Mouse (Mus musculus) liver, embryonic 16.5 days (tissue): ENCODE data around the gene Myl10. TPM values are rescaled to one million over a fixed set of nuclear protein-coding genes. Genes with fewer than 3 reads are reported as not detected.

Experiments
- ATAC-seq: fragments of 200-750 bp; cut with Nextera tagmentation; 2 replicates; pipeline ENCODE4 v1.8.0; 2017; ENCODE audit warnings: low read depth, mild to moderate bottlenecking, moderate number of reproducible peaks, moderate library complexity
- H3K27ac ChIP-seq: fragments of 300-500 bp; sonication (generic); 2 replicates; pipeline ENCODE4 v1.5.1; 2014; ENCODE audit warnings: mild to moderate bottlenecking, low read length
- H3K27me3 ChIP-seq: fragments of 300-500 bp; sonication (generic); 2 replicates; pipeline ENCODE4 v1.6.1; 2014; ENCODE audit warnings: low read depth, low read length, mixed read lengths; ENCODE audit not compliant: control insufficient read depth, insufficient read depth
- H3K36me3 ChIP-seq: fragments of 300-500 bp; sonication (generic); 2 replicates; pipeline ENCODE4 v1.6.1; 2014; ENCODE audit warnings: mild to moderate bottlenecking; ENCODE audit not compliant: control insufficient read depth, insufficient read depth
- H3K4me1 ChIP-seq: fragments of 300-500 bp; sonication (generic); 2 replicates; pipeline ENCODE4 v1.6.1; 2014; ENCODE audit warnings: low read depth, low read length, mixed read lengths; ENCODE audit not compliant: control insufficient read depth
- H3K4me2 ChIP-seq: fragments of 300-500 bp; sonication (generic); 2 replicates; pipeline ENCODE4 v1.6.1; 2014; ENCODE audit warnings: low read depth, low read length, mixed read lengths
- H3K4me3 ChIP-seq: fragments of 300-500 bp; sonication (generic); 2 replicates; pipeline ENCODE4 v1.5.1; 2014; ENCODE audit warnings: low read depth, mild to moderate bottlenecking, low read length
- H3K9ac ChIP-seq: fragments of 300-500 bp; sonication (generic); 2 replicates; pipeline ENCODE4 v1.6.1; 2014; ENCODE audit warnings: low read depth, low read length
- H3K9me3 ChIP-seq: fragments of 300-500 bp; sonication (generic); replicated peaks from 2 replicates; pipeline ENCODE4 v1.6.1; 2016; ENCODE audit warnings: low read length; ENCODE audit not compliant: control insufficient read depth
- WGBS: fragments of 180-500 bp; shearing (Covaris S2); extraction: QIAGEN DNeasy Blood & Tissue Kit; methylation state at CpG from one replicate; pipeline ENCODE4 v1.1.7; 2014; ENCODE audit not compliant: insufficient replicate concordance; 5-methylcytosine and 5-hydroxymethylcytosine counted together
- polyA plus RNA-seq: library from polyadenylated mRNA; unstranded; fragments of >200 nt; fragmentation: Nextera tagmentation; extraction: Ambion mirVana; gene quantifications from 2 replicates; pipeline ENCODE4 v1.2.1, GENCODE M21; 2015

Myl10 gene
- polyA plus RNA-seq, 1 experiment from 2014 or later = not detected

GRCm38 (mm10) chr5:136664497-136664896, 28.4 kb upstream of the Myl10 start:
- ATAC-seq = no peak
- Histone ChIP-seq H3K36me3 (no peaks in the 10 kb centered on the region), H3K27ac (no peak overlapping the region), H3K9ac (no peak overlapping the region), H3K4me3 (no peak overlapping the region), H3K4me2 (no peak overlapping the region), H3K9me3 (no peaks in the 10 kb centered on the region), H3K4me1 (no peaks in the 10 kb centered on the region), H3K27me3 (no peaks in the 10 kb centered on the region)
- 3% methylated on average over 9 of the region's 9 CpGs for WGBS

GRCm38 (mm10) chr5:136676315-136677030, 16.5 kb upstream of the Myl10 start:
- no peak for ATAC-seq
- Histone ChIP-seq H3K36me3 (no peaks in the 10 kb centered on the region), H3K27me3 (no peaks in the 10 kb centered on the region), H3K9ac (no peak overlapping the region), H3K4me2 (no peak overlapping the region), H3K27ac (no peak overlapping the region), H3K4me1 (no peaks in the 10 kb centered on the region), H3K4me3 (no peak overlapping the region), H3K9me3 (no peaks in the 10 kb centered on the region)
- 74% methylated on average over 18 of the region's 18 CpGs for WGBS

- no peak overlapping the region for H3K4me2 ChIP-seq
- no peak for ATAC-seq
- 48% methylated on average over 6 of the region's 6 CpGs for WGBS
- H3K36me3 ChIP-seq = no peaks in the 10 kb centered on the region
- H3K27ac ChIP-seq = no peak overlapping the region
- H3K27me3 ChIP-seq = no peaks in the 10 kb centered on the region
- H3K9ac ChIP-seq = no peak overlapping the region
- H3K9me3 ChIP-seq = no peaks in the 10 kb centered on the region
- no peaks in the 10 kb centered on the region for H3K4me1 ChIP-seq
- no peak overlapping the region for H3K4me3 ChIP-seq
These were observed 14.1 kb upstream of the Myl10 start for GRCm38 (mm10) chr5:136678840-136679348.

- WGBS = 61% methylated on average over 4 of the region's 4 CpGs
- Histone ChIP-seq H3K36me3 (no peaks in the 10 kb centered on the region), H3K27ac (no peak overlapping the region), H3K4me2 (no peak overlapping the region), H3K9me3 (no peaks in the 10 kb centered on the region), H3K4me1 (no peaks in the 10 kb centered on the region), H3K9ac (no peak overlapping the region), H3K4me3 (no peak overlapping the region), H3K27me3 (no peaks in the 10 kb centered on the region)
- ATAC-seq = no peak
These were observed 6.6 kb upstream of the Myl10 start for GRCm38 (mm10) chr5:136686349-136686748.

- H3K36me3 ChIP-seq = no peaks in the 10 kb centered on the region
- 64% methylated on average over 7 of the region's 7 CpGs for WGBS
- H3K4me1 ChIP-seq = no peaks in the 10 kb centered on the region
- H3K27ac ChIP-seq = no peak overlapping the region
- no peaks in the 10 kb centered on the region for H3K27me3 ChIP-seq
- H3K4me3 ChIP-seq = no peak overlapping the region
- H3K4me2 ChIP-seq = no peak overlapping the region
- no peaks in the 10 kb centered on the region for H3K9me3 ChIP-seq
- no peak overlapping the region for H3K9ac ChIP-seq
- ATAC-seq = no peak
These were observed 5.4 kb upstream of the Myl10 start for GRCm38 (mm10) chr5:136687561-136687960.

GRCm38 (mm10) chr5:136688841-136689240, 4.1 kb upstream of the Myl10 start:
- Histone ChIP-seq H3K4me2 (no peak overlapping the region), H3K36me3 (no peaks in the 10 kb centered on the region), H3K4me1 (no peaks in the 10 kb centered on the region), H3K27me3 (no peaks in the 10 kb centered on the region), H3K4me3 (no peak overlapping the region), H3K9me3 (no peaks in the 10 kb centered on the region), H3K9ac (no peak overlapping the region), H3K27ac (no peak overlapping the region)
- ATAC-seq = no peak
- WGBS = 38% methylated on average over 6 of the region's 6 CpGs

- no peak for ATAC-seq
- no peaks in the 10 kb centered on the region for H3K27me3 ChIP-seq
These were observed 1.8 kb upstream of the Myl10 start for GRCm38 (mm10) chr5:136691170-136691569.

GRCm38 (mm10) chr5:136693418-136693817, 472 bp downstream of the Myl10 start:
- no peak overlapping the region for H3K9ac ChIP-seq
- no peak for ATAC-seq
- no peak overlapping the region for H3K27ac ChIP-seq
- H3K9me3 ChIP-seq = no peaks in the 10 kb centered on the region
- H3K4me3 ChIP-seq = no peak overlapping the region
- 28% methylated on average over 7 of the region's 7 CpGs for WGBS
- H3K27me3 ChIP-seq = no peaks in the 10 kb centered on the region
- no peaks in the 10 kb centered on the region for H3K36me3 ChIP-seq
- H3K4me2 ChIP-seq = no peak overlapping the region
- H3K4me1 ChIP-seq = no peaks in the 10 kb centered on the region

More at GRCm38 (mm10) chr5:136691170-136691569, 1.8 kb upstream of the Myl10 start:
- H3K4me3 ChIP-seq = no peak overlapping the region
- no peaks in the 10 kb centered on the region for H3K4me1 ChIP-seq
- no peak overlapping the region for H3K9ac ChIP-seq
- H3K4me2 ChIP-seq = no peak overlapping the region
- no peak overlapping the region for H3K27ac ChIP-seq
- H3K9me3 ChIP-seq = no peaks in the 10 kb centered on the region
- no peaks in the 10 kb centered on the region for H3K36me3 ChIP-seq
- 35% methylated on average over 3 of the region's 3 CpGs for WGBS

GRCm38 (mm10) chr5:136694976-136695375, 2.0 kb downstream of the Myl10 start:
- H3K27ac ChIP-seq = no peak overlapping the region
- no peaks in the 10 kb centered on the region for H3K36me3 ChIP-seq
- no peaks in the 10 kb centered on the region for H3K4me1 ChIP-seq
- H3K9me3 ChIP-seq = no peaks in the 10 kb centered on the region
- ATAC-seq = no peak
- no peak overlapping the region for H3K9ac ChIP-seq
- no peaks in the 10 kb centered on the region for H3K27me3 ChIP-seq
- H3K4me3 ChIP-seq = no peak overlapping the region
- H3K4me2 ChIP-seq = no peak overlapping the region
- 60% methylated on average over 6 of the region's 6 CpGs for WGBS
